Mouse (Mus musculus): Measurements from ENCODE around the gene Olfr1006.

DNA sequence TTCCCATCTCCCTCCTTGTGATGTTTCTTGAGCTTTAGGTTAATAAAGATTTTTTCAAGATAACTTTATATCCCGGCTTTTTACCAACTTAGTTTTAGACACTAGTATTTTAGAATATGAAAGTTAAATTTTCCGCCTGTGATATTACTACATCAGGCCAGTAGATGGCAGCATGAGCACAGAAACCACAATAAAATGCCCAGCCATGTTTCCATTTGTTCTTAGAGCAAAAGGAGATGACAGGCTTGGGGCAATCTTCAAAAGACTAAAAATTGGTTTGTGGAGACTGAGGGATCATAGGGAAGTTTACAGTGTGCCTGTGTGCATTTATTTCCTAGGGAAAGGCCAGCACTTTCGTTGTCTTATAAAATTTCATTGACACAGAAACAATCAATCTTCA, 47.2 kb upstream of the Olfr1006 start:
- TF ChIP-seq POLR2A (IDR thresholded peaks at IDR 0.05; ENCODE audit: borderline replicate concordance, extremely low read depth, low read depth, low read length) (no peak), CTCF (IDR thresholded peaks at IDR 0.05; ENCODE audit: insufficient read depth, low read length) (no peak)

All from lung, adult 2 months (tissue).